Mouse (Mus musculus) stomach, postnatal 0 days (tissue): ENCODE results near the gene Serpinb1c. TPM values are rescaled to one million over a fixed set of nuclear protein-coding genes. Genes with fewer than 3 reads are reported as not detected.
"Not testable (repeated sequence)": the region's sequence is repeated elsewhere in the genome, so short reads cannot be mapped to it uniquely, and the experiment has no call there.

Source experiments
- ATAC-seq: fragments of 200-750 bp; cut with Nextera tagmentation; 2 replicates; pipeline ENCODE4 v1.8.0; 2017; ENCODE audit not compliant: low FRiP score, low TSS enrichment
- DNase-seq: peaks from one replicate; pipeline ENCODE4 v3.0.0-alpha.2; 2016; ENCODE audit warnings: low spot score
- H3K27ac ChIP-seq: fragments of 300-500 bp; sonication (generic); replicated peaks from 2 replicates; pipeline ENCODE4 v1.5.1; 2014; ENCODE audit warnings: mild to moderate bottlenecking, control low read depth
- H3K27me3 ChIP-seq: fragments of 300-500 bp; sonication (generic); 2 replicates; pipeline ENCODE4 v1.6.1; 2014; ENCODE audit warnings: low read length; ENCODE audit not compliant: control insufficient read depth, insufficient read depth
- H3K36me3 ChIP-seq: fragments of 300-500 bp; sonication (generic); 2 replicates; pipeline ENCODE4 v1.6.1; 2014; ENCODE audit warnings: low read length, mixed read lengths; ENCODE audit not compliant: control insufficient read depth, insufficient read depth
- H3K4me1 ChIP-seq: fragments of 300-500 bp; sonication (generic); replicated peaks from 2 replicates; pipeline ENCODE4 v1.6.1; 2014; ENCODE audit warnings: antibody characterized with exemption; ENCODE audit not compliant: control insufficient read depth, insufficient read depth
- H3K4me2 ChIP-seq: fragments of 300-500 bp; sonication (generic); replicated peaks from 2 replicates; pipeline ENCODE4 v1.6.1; 2014; ENCODE audit warnings: low read depth, mild to moderate bottlenecking, control low read depth, moderate library complexity
- H3K4me3 ChIP-seq: fragments of 300-500 bp; sonication (generic); 2 replicates; pipeline ENCODE4 v1.5.1; 2014; ENCODE audit warnings: low read depth, low read length, control low read depth
- H3K9ac ChIP-seq: fragments of 300-500 bp; sonication (generic); 2 replicates; pipeline ENCODE4 v1.6.1; 2014; ENCODE audit warnings: mild to moderate bottlenecking, low read length, control low read depth, mixed read lengths
- H3K9me3 ChIP-seq: fragments of 300-500 bp; sonication (generic); 2 replicates; pipeline ENCODE4 v1.6.1; 2016; ENCODE audit warnings: low read length; ENCODE audit not compliant: control insufficient read depth
- CTCF ChIP-seq: IDR thresholded peaks from 2 replicates; pipeline ENCODE4 v1.5.1; 2016; ENCODE audit warnings: antibody characterized with exemption, low read depth, mild to moderate bottlenecking, moderate library complexity
- EP300 ChIP-seq: optimal IDR thresholded peaks from 2 replicates; pipeline ENCODE3; 2016; ENCODE audit warnings: antibody characterized with exemption
- WGBS: fragments of 180-500 bp; shearing (Covaris S2); extraction: QIAGEN DNeasy Blood & Tissue Kit; methylation state at CpG from one replicate; pipeline ENCODE4 v1.1.7; 2014; 5-methylcytosine and 5-hydroxymethylcytosine counted together
- polyA plus RNA-seq: library from polyadenylated mRNA; unstranded; fragments of >200 nt; fragmentation: Nextera tagmentation; extraction: Ambion mirVana; gene quantifications from 2 replicates; pipeline ENCODE4 v1.2.1, GENCODE M21; 2015

Serpinb1c gene
- 0.07 and 0.10 TPM in 2 replicates for polyA plus RNA-seq

DNA sequence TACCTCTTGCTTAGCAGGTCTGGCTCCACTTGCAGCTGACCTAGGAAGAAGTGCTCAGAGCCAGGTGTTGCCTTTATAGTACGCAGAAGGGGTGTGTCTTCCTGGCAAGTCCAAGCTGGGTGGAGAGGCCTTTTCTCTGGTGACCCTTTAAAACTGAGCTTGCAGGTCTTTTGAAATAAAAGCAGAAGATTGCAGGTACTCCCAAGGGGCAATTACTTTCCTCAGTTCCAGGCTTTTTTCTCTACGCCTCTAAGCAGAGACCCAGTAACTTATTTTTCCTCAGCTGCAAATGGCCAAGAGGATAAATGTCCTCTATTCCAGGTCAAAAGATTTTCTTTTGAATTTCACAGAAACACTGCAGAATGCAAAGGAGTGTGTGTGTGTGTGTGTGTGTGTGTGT, at the start of gene Serpinb1c:
Serpinb1c (minus strand) TSS at position 101 of the 400 bp plus-strand sequence.
- no peak within 1 kb of the TSS for H3K9ac ChIP-seq
- no peak within 1 kb of the TSS for H3K27ac ChIP-seq
- H3K27me3 ChIP-seq: no peaks in the 10 kb centered on the region
- 72% methylated on average over 2 of the region's 2 CpGs for WGBS
- no peak within 1 kb of the TSS for H3K4me2 ChIP-seq
- no peak within 1 kb of the TSS for H3K4me3 ChIP-seq
- H3K4me1 ChIP-seq: no peaks in the 10 kb centered on the region
- no peaks in the 10 kb centered on the region for H3K36me3 ChIP-seq
- H3K9me3 ChIP-seq: no peaks in the 10 kb centered on the region
- ATAC-seq (no peak), DNase-seq (no peak)
- no peak for TF ChIP-seq EP300
- TF ChIP-seq CTCF: no peak

DNA sequence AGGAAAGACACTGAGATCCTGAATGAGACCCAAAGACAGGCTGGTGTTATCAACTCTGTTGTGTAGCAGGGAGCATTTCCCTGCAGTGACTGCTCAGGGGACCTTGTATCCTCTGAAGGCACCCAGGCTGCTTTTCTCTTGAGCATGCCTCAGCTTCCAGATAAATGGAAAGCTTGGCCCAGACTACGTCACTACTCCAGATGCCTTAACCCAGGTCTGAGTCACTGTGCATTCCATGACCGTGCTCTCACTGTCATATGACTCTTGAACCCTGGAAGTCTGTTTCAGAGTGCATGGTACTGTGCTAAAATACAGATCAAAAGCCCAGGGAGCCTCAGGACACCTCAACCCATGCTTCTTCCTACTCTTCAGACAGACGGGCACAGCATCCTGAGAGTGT, 41.2 kb upstream of the Serpinb1c start:
- ATAC-seq: peak; percentile 67; the same call in 1 of the 2 replicates
- not testable (repeated sequence) for H3K36me3 ChIP-seq, H3K9me3 ChIP-seq, H3K9ac ChIP-seq, H3K4me3 ChIP-seq, DNase-seq, H3K4me2 ChIP-seq, H3K27ac ChIP-seq, H3K27me3 ChIP-seq, H3K4me1 ChIP-seq
- WGBS: 48% methylated on average over 3 of the region's 3 CpGs

DNA sequence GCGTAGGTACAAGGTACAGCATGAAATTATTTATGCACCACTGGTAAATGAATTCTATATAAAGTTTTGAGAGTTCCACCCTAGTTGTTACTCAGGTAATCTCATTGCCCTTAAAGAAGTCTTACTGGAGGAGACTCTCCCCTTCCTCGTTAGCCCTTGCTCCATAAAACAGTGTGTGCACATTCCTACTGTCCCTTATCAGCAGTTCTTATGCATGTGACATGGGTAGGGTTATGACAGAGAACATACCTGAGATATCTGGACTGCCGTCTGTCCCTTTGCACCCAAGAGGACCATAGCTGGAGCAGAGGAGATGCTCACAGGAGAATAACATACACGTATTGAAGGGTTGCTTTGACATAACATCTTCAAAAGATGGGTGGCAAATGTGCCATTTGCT, 40.3 kb upstream of the Serpinb1c start:
- H3K36me3 ChIP-seq, H3K27me3 ChIP-seq, H3K4me2 ChIP-seq, DNase-seq, H3K9ac ChIP-seq, H3K27ac ChIP-seq, H3K4me1 ChIP-seq, H3K9me3 ChIP-seq, H3K4me3 ChIP-seq: not testable (repeated sequence)
- 77% methylated on average over 4 of the region's 4 CpGs for WGBS
- peak; percentile 80 for ATAC-seq

DNA sequence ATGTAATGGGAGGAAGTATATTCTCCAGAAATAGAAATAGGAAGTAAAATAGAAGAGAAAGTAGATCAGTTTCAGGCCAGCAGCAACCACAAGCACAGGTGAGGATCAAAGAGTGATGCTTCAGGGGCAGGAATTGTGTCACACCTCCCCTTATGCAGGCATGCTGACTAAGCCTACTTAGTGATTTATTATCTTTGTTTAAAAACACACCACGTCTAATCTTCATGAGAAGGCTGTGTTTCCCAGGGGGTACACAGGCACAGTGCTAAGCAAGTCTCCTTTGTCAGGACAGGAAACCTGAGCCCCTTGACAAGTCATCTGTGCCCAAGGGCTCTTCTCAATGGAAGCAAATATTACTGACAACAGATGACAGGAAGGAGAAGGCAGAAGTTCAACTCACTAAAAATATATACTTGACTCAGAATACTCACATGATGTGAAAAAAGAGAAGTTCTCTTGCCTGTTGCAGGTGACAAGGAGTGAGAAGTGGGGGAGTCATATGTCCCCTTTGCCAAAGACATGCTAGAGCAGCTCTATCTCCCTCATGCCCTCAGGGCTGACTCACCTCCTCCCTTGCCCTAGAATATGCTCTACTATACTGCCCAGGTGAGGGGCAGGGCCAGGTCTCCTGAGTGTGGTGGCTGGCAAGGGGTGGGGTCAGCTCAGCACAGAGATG, 36.8 kb upstream of the Serpinb1c start:
- DNase-seq: no peak
- Histone ChIP-seq H3K9ac (no peak overlapping the region), H3K27ac (no peak overlapping the region), H3K9me3 (no peaks in the 10 kb centered on the region), H3K4me3 (no peak overlapping the region), H3K4me1 (no peaks in the 10 kb centered on the region), H3K4me2 (no peak overlapping the region), H3K36me3 (no peaks in the 10 kb centered on the region), H3K27me3 (no peaks in the 10 kb centered on the region)
- 8% methylated on average over 1 of the region's 1 CpGs for WGBS
- no peak for ATAC-seq
- no peak for TF ChIP-seq EP300
- no peak for TF ChIP-seq CTCF

DNA sequence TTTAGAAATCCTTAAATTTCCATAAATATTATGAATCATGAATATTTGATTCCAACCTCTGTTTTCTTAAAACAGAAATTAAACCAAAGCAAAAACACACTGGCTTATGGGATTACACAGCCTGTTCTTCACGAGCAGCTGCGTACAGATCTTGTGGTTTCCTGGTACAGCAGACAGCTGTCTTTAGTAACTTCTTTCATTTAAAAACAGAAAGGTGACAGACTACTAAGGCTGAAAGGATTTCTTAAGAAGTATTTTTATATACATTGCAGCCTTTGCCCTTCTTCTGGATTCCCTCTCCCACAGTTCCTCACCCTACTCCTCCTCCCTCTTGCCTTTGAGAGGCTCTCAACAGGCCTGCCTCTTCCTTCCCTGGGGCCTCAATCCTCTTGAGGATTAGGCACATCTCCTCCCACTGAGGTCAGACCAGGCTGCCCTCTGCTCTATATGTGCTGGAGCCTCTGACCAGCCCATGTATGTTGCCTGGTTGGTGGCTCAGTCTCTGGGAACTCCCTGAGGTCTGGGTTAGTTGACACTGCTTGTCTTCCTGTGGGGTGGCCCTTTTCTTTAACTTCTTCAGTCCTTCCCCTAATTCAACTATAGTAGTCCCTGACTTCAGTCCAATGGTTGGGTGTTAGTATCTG, 31.2 kb upstream of the Serpinb1c start:
- WGBS: 44% methylated on average over 2 of the region's 2 CpGs
- DNase-seq (no peak), ATAC-seq (peak; percentile 60)
- no peak for TF ChIP-seq CTCF
- TF ChIP-seq EP300: no peak
- no peaks in the 10 kb centered on the region for H3K9me3 ChIP-seq
- no peak overlapping the region for H3K4me2 ChIP-seq
- no peak overlapping the region for H3K4me3 ChIP-seq
- H3K36me3 ChIP-seq: no peaks in the 10 kb centered on the region
- H3K27ac ChIP-seq: no peak overlapping the region
- H3K4me1 ChIP-seq: no peaks in the 10 kb centered on the region
- H3K27me3 ChIP-seq: no peaks in the 10 kb centered on the region
- no peak overlapping the region for H3K9ac ChIP-seq

DNA sequence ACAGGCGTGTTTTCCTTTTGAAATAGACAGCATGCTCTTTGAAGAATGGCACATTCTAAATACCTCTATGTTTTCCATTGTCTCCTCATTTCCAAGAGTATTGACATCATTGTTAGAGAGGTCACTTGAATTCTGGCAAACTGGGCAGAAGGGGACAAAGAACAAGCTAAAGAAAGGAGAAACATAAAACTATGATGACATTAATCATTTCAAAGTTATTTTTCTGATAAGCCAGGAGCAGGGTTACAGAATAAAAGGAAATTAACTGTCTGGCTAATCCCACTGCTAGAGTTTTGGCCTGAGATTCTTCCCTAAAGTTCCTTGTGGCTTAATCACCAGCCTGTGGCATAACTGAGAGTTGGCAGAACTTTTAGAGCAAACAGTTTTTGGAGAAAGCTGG, 29.2 kb upstream of the Serpinb1c start:
- WGBS: 53% methylated on average over 1 of the region's 1 CpGs
- Histone ChIP-seq H3K36me3 (no peaks in the 10 kb centered on the region), H3K9ac (no peak overlapping the region), H3K27ac (no peak overlapping the region), H3K27me3 (no peaks in the 10 kb centered on the region), H3K4me2 (no peak overlapping the region), H3K4me3 (no peak overlapping the region), H3K4me1 (no peaks in the 10 kb centered on the region), H3K9me3 (no peaks in the 10 kb centered on the region)
- no peak for DNase-seq
- TF ChIP-seq EP300: no peak
- no peak for TF ChIP-seq CTCF
- ATAC-seq: no peak
